Mouse (Mus musculus) MEL (cell line): ENCODE data around the gene Rpl18a. TPM values are rescaled to one million over a fixed set of nuclear protein-coding genes. Genes with fewer than 3 reads are reported as not detected.
A peak's percentile ranks its signal among the peaks of the same experiment; 100 is the strongest.

ENCODE experiments used
- DNase-seq: peaks from one replicate; pipeline ENCODE4 v3.0.0; 2011; ENCODE audit warnings: low read depth, low spot score
- H3K27ac ChIP-seq: 2 replicates; pipeline ENCODE4 v1.5.1; 2012; ENCODE audit warnings: low read depth, mild to moderate bottlenecking, control low read depth, low read length, moderate library complexity; ENCODE audit not compliant: control insufficient read depth
- H3K27me3 ChIP-seq, 2 experiments: fragments of 150-350 bp in 1 of 2; sonication (generic) in 1 of 2; 2 replicates each; pipeline ENCODE4 v1.6.1; 2012; ENCODE audit warnings: low read length in 2 of 2, mild to moderate bottlenecking in 2 of 2, improper control_type of control experiment in 1 of 2, moderate library complexity in 1 of 2; ENCODE audit not compliant: insufficient read depth in 2 of 2, control insufficient read depth in 1 of 2
- H3K36me3 ChIP-seq, 2 experiments: 2 replicates each; pipeline ENCODE4 v1.6.1; 2012 to 2014; ENCODE audit warnings: low read length in 2 of 2, improper control_type of control experiment in 1 of 2, inconsistent platforms in 1 of 2, mild to moderate bottlenecking in 1 of 2; ENCODE audit not compliant: insufficient read depth in 2 of 2, control insufficient read depth in 1 of 2
- H3K4me1 ChIP-seq, 2 experiments: fragments of 150-350 bp in 1 of 2; sonication (generic) in 1 of 2; 2 replicates each; pipeline ENCODE4 v1.6.1; 2012; ENCODE audit warnings: low read length in 2 of 2, improper control_type of control experiment in 1 of 2, mild to moderate bottlenecking in 1 of 2; ENCODE audit not compliant: insufficient read depth in 2 of 2, control insufficient read depth in 1 of 2
- H3K4me3 ChIP-seq, 2 experiments: fragments of 150-350 bp in 1 of 2; sonication (generic) in 1 of 2; 2 replicates each; pipeline ENCODE4 v1.5.1; 2012; ENCODE audit warnings: low read depth in 2 of 2, low read length in 2 of 2, mild to moderate bottlenecking in 2 of 2, moderate library complexity in 2 of 2, control low read depth in 1 of 2, improper control_type of control experiment in 1 of 2; ENCODE audit not compliant: control insufficient read depth in 1 of 2, insufficient read depth in 1 of 2
- H3K79me2 ChIP-seq: 2 replicates; pipeline ENCODE4 v1.6.1; 2012; ENCODE audit warnings: mild to moderate bottlenecking, low read length, moderate library complexity; ENCODE audit not compliant: control insufficient read depth, poor library complexity, insufficient read depth
- H3K9ac ChIP-seq: 2 replicates; pipeline ENCODE4 v1.6.1; 2012; ENCODE audit warnings: low read depth, mild to moderate bottlenecking, control low read depth, low read length, moderate library complexity; ENCODE audit not compliant: control insufficient read depth, poor library complexity, severe bottlenecking
- H3K9me3 ChIP-seq: fragments of 150-350 bp; sonication (generic); replicated peaks from 2 replicates; pipeline ENCODE4 v1.6.1; 2012; ENCODE audit warnings: mild to moderate bottlenecking, low read length, improper control_type of control experiment, moderate library complexity; ENCODE audit not compliant: insufficient read depth
- CTCF ChIP-seq, 3 experiments: IDR thresholded peaks in 2 of 3; conservative IDR thresholded peaks in 1 of 3; 2 replicates each; pipeline ENCODE4 v1.5.1; 2011 to 2012; ENCODE audit warnings: low read length in 3 of 3, low read depth in 2 of 3, mild to moderate bottlenecking in 2 of 3, improper control_type of control experiment in 1 of 3, inconsistent platforms in 1 of 3, mixed read lengths in 1 of 3, moderate library complexity in 1 of 3; ENCODE audit not compliant: control insufficient read depth in 1 of 3, insufficient read depth in 1 of 3, poor library complexity in 1 of 3, severe bottlenecking in 1 of 3
- ELF1 ChIP-seq: IDR thresholded peaks from 2 replicates; pipeline ENCODE4 v1.6.1; 2014; ENCODE audit warnings: low read depth, mild to moderate bottlenecking, inconsistent platforms, low read length, improper control_type of control experiment, moderate library complexity
- ETS1 ChIP-seq: IDR thresholded peaks from 2 replicates; pipeline ENCODE4 v1.6.1; 2012; ENCODE audit warnings: low read depth, mild to moderate bottlenecking, inconsistent platforms, low read length, improper control_type of control experiment, moderate library complexity
- TAL1 ChIP-seq: IDR thresholded peaks from 2 replicates; pipeline ENCODE4 v1.6.1; 2012; ENCODE audit warnings: mild to moderate bottlenecking, inconsistent platforms, low read length, moderate library complexity, mixed read lengths
- polyA plus RNA-seq, 2 experiments: library from polyadenylated mRNA; stranded (reverse) in 1 of 2; unstranded in 1 of 2; fragments of >175 nt in 1 of 2; fragments of >200 nt in 1 of 2; gene quantifications; 2 replicates each; pipeline versions ENCODE4 v1.2.1 to v1.2.4; 2012; ENCODE audit warnings: low replicate concordance in 2 of 2, low read depth in 1 of 2; ENCODE audit not compliant: insufficient read length in 2 of 2, insufficient read depth in 1 of 2, missing spikeins in 1 of 2
- total RNA-seq: library from RNA; depleted of rRNA; stranded (reverse); fragments of 300-350 nt; gene quantifications from 2 replicates; pipeline ENCODE4 v1.2.3, GENCODE M21; 2012; rRNA removed

The Rpl18a gene
- total and polyA plus RNA-seq, 3 experiments: 5,399 to 5,671 TPM; not detected in 1

GRCm38 (mm10) chr8:70846371-70847154 is 50.6 kb downstream of the Rpl18a start:
- Histone ChIP-seq H3K36me3 (peaks cover 0 to 2% of the 10 kb centered on the region in 2 experiments; a peak in 1 of 4 replicates), H3K4me1 (peaks cover 0 to 6% of the 10 kb centered on the region in 2 experiments; a peak in 3 of 4 replicates), H3K9me3 (no peaks in the 10 kb centered on the region), H3K27ac (no peak overlapping the region), H3K9ac (no peak overlapping the region), H3K4me3 (no peak overlapping the region), H3K27me3 (no peaks in the 10 kb centered on the region), H3K79me2 (no peaks in the 10 kb centered on the region)
- DNase-seq: no peak
- TF ChIP-seq ETS1: no peak
- peak in 2 of 3 experiments; percentile 26 to 45; a peak in 4 of 6 replicates for TF ChIP-seq CTCF (IDR thresholded peaks at IDR 0.05 in 2 of 3, conservative IDR thresholded peaks at IDR 0.05 in 1 of 3; ENCODE audit: control insufficient read depth in 1 of 3, insufficient read depth in 1 of 3, low read depth in 2 of 3, low read length in 3 of 3, poor library complexity in 1 of 3, severe bottlenecking in 1 of 3)
- TF ChIP-seq TAL1: no peak

- Histone ChIP-seq H3K27me3 (no peaks in the 10 kb centered on the region), H3K4me3 (no peak overlapping the region), H3K27ac (no peak overlapping the region), H3K36me3 (peaks cover 0 to 11% of the 10 kb centered on the region in 2 experiments; a peak in 2 of 4 replicates), H3K79me2 (no peaks in the 10 kb centered on the region; the same call in 1 of the 2 replicates), H3K9ac (no peak overlapping the region), H3K9me3 (no peaks in the 10 kb centered on the region), H3K4me1 (peaks cover 0 to 7% of the 10 kb centered on the region in 2 experiments; a peak in 1 of 4 replicates)
- TF ChIP-seq ETS1 (no peak), ELF1 (no peak)
- no peak for DNase-seq
Observed at GRCm38 (mm10) chr8:70845108-70845507, 52.1 kb downstream of the Rpl18a start.

Other genes with a start within 250 kb of the Rpl18a start
- gene Pgpep1, start 237.0 kb downstream of the Rpl18a start, total RNA-seq: 12.6 and 13.7 TPM in 2 replicates
- gene Pgpep1, start 237.0 kb downstream of the Rpl18a start, polyA plus RNA-seq: 10 to 100 TPM in 1 of 2 experiments, not detected in 1; 19.5 TPM
- gene Lsm4, start 224.2 kb downstream of the Rpl18a start, total RNA-seq: 152 and 172 TPM in 2 replicates
- 1,000 to 10,000 TPM in 1 of 2 experiments, 100 to 1,000 TPM in 1; 514 to 2,024 TPM for gene Lsm4, start 224.2 kb downstream of the Rpl18a start, polyA plus RNA-seq
- gene Jund, start 198.5 kb downstream of the Rpl18a start, total RNA-seq: 11.1 and 16.5 TPM in 2 replicates
- gene Jund, start 198.5 kb downstream of the Rpl18a start, polyA plus RNA-seq: 10 to 100 TPM in 1 of 2 experiments, not detected in 1; 18.8 TPM
- 0.03 TPM in 1 of 2 replicates, not detected in the other for gene Iqcn, start 194.0 kb downstream of the Rpl18a start, total RNA-seq
- not detected for gene Iqcn, start 194.0 kb downstream of the Rpl18a start, polyA plus RNA-seq
- 0.19 and 0.20 TPM in 2 replicates for gene Gm3336, start 178.9 kb downstream of the Rpl18a start, total RNA-seq
- gene Gm3336, start 178.9 kb downstream of the Rpl18a start, polyA plus RNA-seq: under 1 TPM in 1 of 2 experiments, not detected in 1; 0.72 TPM
- gene Pde4c, start 173.7 kb downstream of the Rpl18a start, total RNA-seq: 0.65 and 0.75 TPM in 2 replicates
- 1 to 10 TPM in 1 of 2 experiments, not detected in 1; 3.0 TPM for gene Pde4c, start 173.7 kb downstream of the Rpl18a start, polyA plus RNA-seq
- gene Rab3a, start 142.7 kb downstream of the Rpl18a start, total RNA-seq: 1.8 TPM in 2 replicates
- 1 to 10 TPM in 1 of 2 experiments, not detected in 1; 5.6 TPM for gene Rab3a, start 142.7 kb downstream of the Rpl18a start, polyA plus RNA-seq
- gene Mpv17l2, start 136.5 kb downstream of the Rpl18a start, total RNA-seq: 41.9 and 52.8 TPM in 2 replicates
- 100 to 1,000 TPM in 1 of 2 experiments, not detected in 1; 102 TPM for gene Mpv17l2, start 136.5 kb downstream of the Rpl18a start, polyA plus RNA-seq
- gene Pik3r2, start 120.7 kb downstream of the Rpl18a start, total RNA-seq: 23.7 and 25.4 TPM in 2 replicates
- gene Pik3r2, start 120.7 kb downstream of the Rpl18a start, polyA plus RNA-seq: 10 to 100 TPM in 1 of 2 experiments, not detected in 1; 37.8 TPM
- gene Mast3, start 92.4 kb downstream of the Rpl18a start, total RNA-seq: 10.4 and 13.5 TPM in 2 replicates
- gene Mast3, start 92.4 kb downstream of the Rpl18a start, polyA plus RNA-seq: 10 to 100 TPM in 1 of 2 experiments, not detected in 1; 54.7 TPM
- 1.2 and 1.4 TPM in 2 replicates for gene Il12rb1, start 89.0 kb downstream of the Rpl18a start, total RNA-seq
- 1 to 10 TPM in 1 of 2 experiments, not detected in 1; 2.2 TPM for gene Il12rb1, start 89.0 kb downstream of the Rpl18a start, polyA plus RNA-seq
- gene Arrdc2, start 57.7 kb downstream of the Rpl18a start, total RNA-seq: 10.0 and 13.1 TPM in 2 replicates
- gene Arrdc2, start 57.7 kb downstream of the Rpl18a start, polyA plus RNA-seq: 10 to 100 TPM in 1 of 2 experiments, not detected in 1; 22.5 TPM
- gene Kcnn1, start 34.2 kb downstream of the Rpl18a start, total RNA-seq: 7.3 and 8.9 TPM in 2 replicates
- 10 to 100 TPM in 1 of 2 experiments, not detected in 1; 10.7 TPM for gene Kcnn1, start 34.2 kb downstream of the Rpl18a start, polyA plus RNA-seq
- 47.5 and 47.6 TPM in 2 replicates for gene Ccdc124, start 23.5 kb downstream of the Rpl18a start, total RNA-seq
- gene Ccdc124, start 23.5 kb downstream of the Rpl18a start, polyA plus RNA-seq: 10 to 100 TPM in 1 of 2 experiments, not detected in 1; 87.1 TPM
- gene Slc5a5, start 4.7 kb downstream of the Rpl18a start, total RNA-seq: 0.12 and 0.13 TPM in 2 replicates
- under 1 TPM in 1 of 2 experiments, not detected in 1; 0.36 TPM for gene Slc5a5, start 4.7 kb downstream of the Rpl18a start, polyA plus RNA-seq
- gene Map1s, start 8.5 kb upstream of the Rpl18a start, total RNA-seq: 41.0 and 53.3 TPM in 2 replicates
- gene Map1s, start 8.5 kb upstream of the Rpl18a start, polyA plus RNA-seq: 10 to 100 TPM in 1 of 2 experiments, not detected in 1; 51.0 TPM